In genomic region chr7:136845321-136845720, GRCm38 (mm10) we compare ENCODE assay signal across 21 mouse cellular contexts. TPM values are rescaled to one million over a fixed set of nuclear protein-coding genes. Genes with fewer than 3 reads are reported as not detected.
DNase-seq lines count a peak whose midpoint lies in the region; ATAC-seq and TF ChIP-seq lines count a peak whose summit lies in the region.
"Had no signal": no experiment of that assay in that cellular context is flagged by ENCODE, and none has a peak within 500 bp of the region (broad histone marks: within the 10 kb centered on the region; RNA-seq: fewer than 3 reads in every experiment).

No protein-coding gene starts in this region.

- intact Hi-C loops in heart, adult 2 months (cut with DNase I), result no loop called here

- ATAC-seq in limb, embryonic 11.5 days (ENCODE audit: insufficient number of reproducible peaks, low FRiP score, low TSS enrichment, low read depth), result no peak
- no peak for ATAC-seq in embryonic facial prominence, embryonic 15.5 days (ENCODE audit: insufficient number of reproducible peaks, low FRiP score, low TSS enrichment, low read depth)
- ATAC-seq in CD4-positive, CD25-positive, alpha-beta regulatory T cell, adult 4 months, result no peak
- ATAC-seq: intestine, embryonic 15.5 days; liver, embryonic 12.5 days had no signal

- no peak overlapping the region for H3K4me3 ChIP-seq in heart, adult 2 months
- H3K4me3 ChIP-seq in limb, embryonic 11.5 days (ENCODE audit: low read depth, low read length), result no peak overlapping the region
- no peak overlapping the region for H3K4me3 ChIP-seq in limb, embryonic 10.5 days
- H3K4me3 ChIP-seq in embryonic facial prominence, embryonic 15.5 days (replicated peaks), result no peak overlapping the region
- H3K4me3 ChIP-seq: intestine, embryonic 15.5 days; limb, embryonic 12.5 days; liver, embryonic 12.5 days had no signal

- TF ChIP-seq CTCF in heart, adult 2 months (IDR thresholded peaks at IDR 0.05), result no peak
- no peak for TF ChIP-seq CTCF in brain, embryonic 14.5 days (IDR thresholded peaks at IDR 0.05; ENCODE audit: borderline replicate concordance, extremely low read depth, insufficient read depth, insufficient read length)

- no peak for TF ChIP-seq POLR2A in heart, adult 2 months (IDR thresholded peaks at IDR 0.05; ENCODE audit: insufficient read depth, low read depth, low read length)
- TF ChIP-seq POLR2A in brain, embryonic 14.5 days (IDR thresholded peaks at IDR 0.05; ENCODE audit: borderline replicate concordance, extremely low read depth, insufficient read depth, insufficient read length, poor library complexity, severe bottlenecking), result no peak

- H3K4me1 ChIP-seq in heart, adult 2 months (ENCODE audit: control insufficient read depth, insufficient read depth, low read length), result peaks cover 20% of the 10 kb centered on the region
- peaks cover 7% of the 10 kb centered on the region; the same call in 1 of the 2 replicates for H3K4me1 ChIP-seq in limb, embryonic 11.5 days (ENCODE audit: control insufficient read depth, insufficient read depth, low read length)
- peaks cover 53% of the 10 kb centered on the region for H3K4me1 ChIP-seq in limb, embryonic 10.5 days
- peaks cover 16% of the 10 kb centered on the region; the same call in 1 of the 2 replicates for H3K4me1 ChIP-seq in embryonic facial prominence, embryonic 15.5 days
- H3K4me1 ChIP-seq: liver, embryonic 12.5 days had no signal

- H3K9ac ChIP-seq in heart, adult 2 months (ENCODE audit: low read depth, low read length), result no peak overlapping the region
- H3K9ac ChIP-seq in limb, embryonic 11.5 days (ENCODE audit: low read length), result no peak overlapping the region
- H3K9ac ChIP-seq in embryonic facial prominence, embryonic 15.5 days, result no peak overlapping the region
- H3K9ac ChIP-seq: intestine, embryonic 15.5 days; limb, embryonic 12.5 days; liver, embryonic 12.5 days; lung, embryonic 14.5 days had no signal

- no peaks in the 10 kb centered on the region for H3K9me3 ChIP-seq in limb, embryonic 11.5 days (ENCODE audit: control insufficient read depth, low read length)
- no peaks in the 10 kb centered on the region for H3K9me3 ChIP-seq in limb, embryonic 10.5 days (replicated peaks)
- no peaks in the 10 kb centered on the region for H3K9me3 ChIP-seq in embryonic facial prominence, embryonic 15.5 days (replicated peaks)
- H3K9me3 ChIP-seq: intestine, embryonic 15.5 days; limb, embryonic 12.5 days; liver, embryonic 12.5 days had no signal

- H3K4me2 ChIP-seq in limb, embryonic 11.5 days (ENCODE audit: low read depth, severe bottlenecking), result no peak overlapping the region
- no peak overlapping the region for H3K4me2 ChIP-seq in embryonic facial prominence, embryonic 15.5 days (replicated peaks)
- H3K4me2 ChIP-seq: heart, embryonic 11.5 days; intestine, embryonic 15.5 days; limb, embryonic 12.5 days; liver, embryonic 12.5 days; lung, embryonic 14.5 days had no signal

- WGBS in heart, adult 2 months, result 38% methylated on average over 9 of the region's 9 CpGs
- WGBS in limb, embryonic 11.5 days, result 31% methylated on average over 9 of the region's 9 CpGs
- WGBS in limb, embryonic 10.5 days, result 52% methylated on average over 9 of the region's 9 CpGs
- WGBS in embryonic facial prominence, embryonic 15.5 days, result 23% methylated on average over 9 of the region's 9 CpGs

- H3K36me3 ChIP-seq in heart, adult 2 months (ENCODE audit: control insufficient read depth, insufficient read depth, low read length), result peaks cover 10% of the 10 kb centered on the region
- H3K36me3 ChIP-seq in limb, embryonic 11.5 days (ENCODE audit: control insufficient read depth, insufficient read depth, low read length), result no peaks in the 10 kb centered on the region
- no peaks in the 10 kb centered on the region for H3K36me3 ChIP-seq in limb, embryonic 10.5 days
- H3K36me3 ChIP-seq in embryonic facial prominence, embryonic 15.5 days, result no peaks in the 10 kb centered on the region
- H3K36me3 ChIP-seq: intestine, embryonic 15.5 days; limb, embryonic 12.5 days; liver, embryonic 12.5 days had no signal

- no peaks in the 10 kb centered on the region for H3K27me3 ChIP-seq in heart, adult 2 months (ENCODE audit: control insufficient read depth, insufficient read depth, low read length)
- no peaks in the 10 kb centered on the region for H3K27me3 ChIP-seq in limb, embryonic 11.5 days (ENCODE audit: control insufficient read depth, insufficient read depth, low read length)
- H3K27me3 ChIP-seq in limb, embryonic 10.5 days (ENCODE audit: low read depth, poor library complexity, severe bottlenecking), result peaks cover 19% of the 10 kb centered on the region
- H3K27me3 ChIP-seq in embryonic facial prominence, embryonic 15.5 days, result no peaks in the 10 kb centered on the region
- H3K27me3 ChIP-seq: intestine, embryonic 15.5 days; liver, embryonic 12.5 days had no signal

- peak in 1 of 2 experiments; percentile 38 for DNase-seq in heart, adult 2 months
- DNase-seq in heart, postnatal 4 days, result no peak
- peak; percentile 44 for DNase-seq in limb, embryonic 11.5 days (ENCODE audit: low spot score)
- DNase-seq in limb, embryonic 10.5 days (ENCODE audit: low spot score), result no peak
- DNase-seq in brain, embryonic 14.5 days (ENCODE audit: low read depth), result peak; percentile 83
- DNase-seq in left cerebral cortex, adult 8-10 months (ENCODE audit: low spot score in 2 of 2), result no peak
- DNase-seq: adrenal gland, adult 8-10 months; cerebellum, adult 9-11 months; gastrocnemius, postnatal 14 days; kidney, postnatal 36 days; lung, embryonic 14.5 days; lung, postnatal 4 days; right cerebral cortex, postnatal 14 days; spleen, adult 18-20 months; thymus, postnatal 4 days had no signal

- no peaks in the 10 kb centered on the region for H3K79me2 ChIP-seq in heart, adult 2 months (replicated peaks; ENCODE audit: control insufficient read depth, insufficient read depth, low read length)

- H3K27ac ChIP-seq in heart, adult 2 months, result peak overlapping the region; percentile 51
- no peak overlapping the region for H3K27ac ChIP-seq in limb, embryonic 11.5 days (replicated peaks; ENCODE audit: low read depth, low read length)
- no peak overlapping the region; the same call in 1 of the 2 replicates for H3K27ac ChIP-seq in limb, embryonic 10.5 days
- H3K27ac ChIP-seq in embryonic facial prominence, embryonic 15.5 days (replicated peaks), result 0 out of 2 replicates have a peak overlapping the region, but pooled peaks have one; percentile 1
- H3K27ac ChIP-seq: intestine, embryonic 15.5 days; limb, embryonic 12.5 days; liver, embryonic 12.5 days had no signal

- TF ChIP-seq EP300 in heart, adult 2 months (IDR thresholded peaks at IDR 0.05; ENCODE audit: insufficient read depth, low read depth, low read length), result no peak

RNA-seq across cellular contexts. Expression of gene Mgmt, which starts 49.1 kb away (rescaled TPM):
- total RNA-seq in heart, adult 2 months (2021), result 1 to 10 TPM; 3.6 to 3.7 TPM
- polyA plus RNA-seq in heart, adult 2 months (2012; rRNA removed), result 3.7 and 3.8 TPM in 2 replicates
- 1 to 10 TPM; 4.6 to 5.2 TPM for total RNA-seq in heart, postnatal 4 days (2021)
- polyA plus RNA-seq in limb, embryonic 11.5 days (2014; fragmentation: Nextera tagmentation; extraction: Ambion mirVana), result 5.0 and 5.1 TPM in 2 replicates
- 4.2 and 4.5 TPM in 2 replicates for polyA plus RNA-seq in limb, embryonic 10.5 days (2016; fragmentation: Nextera tagmentation; extraction: Ambion mirVana)
- polyA plus RNA-seq in brain, embryonic 14.5 days (2012; rRNA removed), result 0.62 and 0.85 TPM in 2 replicates
- 6.7 and 6.8 TPM in 2 replicates for polyA plus RNA-seq in embryonic facial prominence, embryonic 15.5 days (2015; fragmentation: Nextera tagmentation; extraction: Ambion mirVana)
- polyA plus RNA-seq in CD4-positive, CD25-positive, alpha-beta regulatory T cell, adult 4 months (2017; shearing (Covaris generic)), result 1 to 10 TPM; 7.3 to 9.6 TPM
- total RNA-seq in left cerebral cortex, adult 8-10 months (2022), result 1 to 10 TPM in 3 of 4 experiments, under 1 TPM in 1; 0.99 to 1.5 (median 1.4) TPM

Comparison
In these comparisons a context has a peak if more than half of its experiments do, and no peak if none do; other contexts are left out.
1. DNase-seq: peak in limb, embryonic 11.5 days (single experiment) and brain, embryonic 14.5 days (single experiment); none in heart, postnatal 4 days (single experiment), limb, embryonic 10.5 days (single experiment) and left cerebral cortex, adult 8-10 months (0 of 2).
2. H3K27ac ChIP-seq: peak in heart, adult 2 months (single experiment) and embryonic facial prominence, embryonic 15.5 days (single experiment); none in limb, embryonic 11.5 days (single experiment) and limb, embryonic 10.5 days (single experiment).